Mouse (Mus musculus): ENCODE measurements at regions not wholly inside any gene's neighbourhood (a gene's known extent, or its start where the extent isn't known, plus 50 kb on each side); places are given as distances from the start of the nearest gene placed in this dataset.

DNA sequence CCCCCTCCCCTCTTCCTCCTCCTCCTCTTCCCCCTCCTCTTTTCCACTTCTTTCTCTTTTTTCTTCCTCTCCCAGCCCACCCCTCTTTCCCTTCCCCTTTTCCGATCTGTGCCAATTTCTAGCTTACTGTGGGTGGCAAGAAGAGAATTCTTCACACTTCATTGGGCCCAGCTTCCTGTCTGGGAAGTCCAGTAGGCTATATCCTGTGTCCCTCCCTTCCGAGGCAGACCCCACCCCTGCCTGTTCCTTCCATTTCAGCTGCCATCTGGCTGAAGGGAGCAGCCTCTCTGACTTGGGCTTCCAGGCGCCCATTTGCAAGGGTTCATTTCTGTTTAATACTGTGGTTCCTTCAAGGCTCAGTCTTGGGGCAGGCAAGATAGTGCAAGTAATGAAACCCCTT, 86.2 kb upstream of the Mrps10 start:
- ATAC-seq (replicated peaks; ENCODE audit: insufficient number of reproducible peaks, low FRiP score, low TSS enrichment), result no peak
- no peak overlapping the region for H3K27ac ChIP-seq (ENCODE audit: low read depth, low read length)
- WGBS (ENCODE audit: insufficient replicate concordance), result 59% methylated on average over 3 of the region's 3 CpGs

GRCm38 (mm10) chr17:47277890-47278289, 90.8 kb upstream of the Mrps10 start:
- no peak overlapping the region for H3K9ac ChIP-seq (ENCODE audit: low read depth, low read length)
- no peak for ATAC-seq (replicated peaks; ENCODE audit: insufficient number of reproducible peaks, low FRiP score, low TSS enrichment)
- no peak overlapping the region for H3K27ac ChIP-seq (ENCODE audit: low read depth, low read length)
- WGBS (ENCODE audit: insufficient replicate concordance), result 75% methylated on average over 5 of the region's 5 CpGs
- H3K4me3 ChIP-seq (ENCODE audit: low read depth, low read length), result no peak overlapping the region
- no peaks in the 10 kb centered on the region; the same call in 1 of the 2 replicates for H3K4me1 ChIP-seq (ENCODE audit: control insufficient read depth, insufficient read depth, low read length)
- H3K36me3 ChIP-seq (ENCODE audit: control insufficient read depth, insufficient read depth, low read length), result 0 out of 2 replicates have a peak, but pooled peaks cover 2% of the 10 kb centered on the region
- H3K9me3 ChIP-seq (replicated peaks; ENCODE audit: control insufficient read depth, low read length), result 0 out of 2 replicates have a peak, but pooled peaks cover 2% of the 10 kb centered on the region
- H3K27me3 ChIP-seq (ENCODE audit: control insufficient read depth, insufficient read depth, low read length), result no peaks in the 10 kb centered on the region
- H3K4me2 ChIP-seq, result no peak overlapping the region

More for the DNA sequence above, 86.2 kb upstream of the Mrps10 start:
- Histone ChIP-seq H3K27me3 (ENCODE audit: control insufficient read depth, insufficient read depth, low read length) (no peaks in the 10 kb centered on the region), H3K9me3 (replicated peaks; ENCODE audit: control insufficient read depth, low read length) (0 out of 2 replicates have a peak, but pooled peaks cover 2% of the 10 kb centered on the region), H3K9ac (ENCODE audit: low read depth, low read length) (no peak overlapping the region), H3K4me3 (ENCODE audit: low read depth, low read length) (no peak overlapping the region), H3K4me2 (no peak overlapping the region), H3K36me3 (ENCODE audit: control insufficient read depth, insufficient read depth, low read length) (peaks cover 8% of the 10 kb centered on the region; the same call in 1 of the 2 replicates), H3K4me1 (ENCODE audit: control insufficient read depth, insufficient read depth, low read length) (peaks cover 4% of the 10 kb centered on the region; the same call in 1 of the 2 replicates)

DNA sequence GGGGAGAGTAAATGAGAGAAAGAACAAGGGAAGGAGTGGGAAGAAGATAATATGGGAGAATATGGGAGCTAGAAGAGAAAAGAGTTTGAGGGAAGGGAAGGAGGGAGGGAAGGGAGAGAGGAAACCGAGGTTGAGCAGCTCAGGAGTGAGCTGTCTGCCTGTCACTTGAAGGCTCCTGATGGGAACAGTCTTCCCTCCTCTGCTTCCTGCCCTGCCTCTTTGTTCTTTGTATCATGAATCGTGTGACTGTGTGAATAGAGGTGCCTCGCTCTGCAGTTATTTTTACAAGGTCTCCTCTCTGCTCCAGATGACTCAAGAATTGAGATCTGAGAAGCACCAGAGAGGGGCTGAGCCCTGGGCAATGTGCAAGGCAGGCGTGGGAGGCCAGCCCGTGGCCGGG, 92.0 kb upstream of the Mrps10 start:
- Histone ChIP-seq H3K4me2 (no peak overlapping the region), H3K27me3 (ENCODE audit: control insufficient read depth, insufficient read depth, low read length) (no peaks in the 10 kb centered on the region), H3K27ac (ENCODE audit: low read depth, low read length) (peak overlapping the region; percentile 5; the same call in 1 of the 2 replicates), H3K4me3 (ENCODE audit: low read depth, low read length) (no peak overlapping the region), H3K4me1 (ENCODE audit: control insufficient read depth, insufficient read depth, low read length) (no peaks in the 10 kb centered on the region), H3K36me3 (ENCODE audit: control insufficient read depth, insufficient read depth, low read length) (0 out of 2 replicates have a peak, but pooled peaks cover 2% of the 10 kb centered on the region), H3K9ac (ENCODE audit: low read depth, low read length) (no peak overlapping the region), H3K9me3 (replicated peaks; ENCODE audit: control insufficient read depth, low read length) (0 out of 2 replicates have a peak, but pooled peaks cover 2% of the 10 kb centered on the region)
- ATAC-seq (replicated peaks; ENCODE audit: insufficient number of reproducible peaks, low FRiP score, low TSS enrichment), result no peak
- WGBS (ENCODE audit: insufficient replicate concordance), result 52% methylated on average over 6 of the region's 6 CpGs

DNA sequence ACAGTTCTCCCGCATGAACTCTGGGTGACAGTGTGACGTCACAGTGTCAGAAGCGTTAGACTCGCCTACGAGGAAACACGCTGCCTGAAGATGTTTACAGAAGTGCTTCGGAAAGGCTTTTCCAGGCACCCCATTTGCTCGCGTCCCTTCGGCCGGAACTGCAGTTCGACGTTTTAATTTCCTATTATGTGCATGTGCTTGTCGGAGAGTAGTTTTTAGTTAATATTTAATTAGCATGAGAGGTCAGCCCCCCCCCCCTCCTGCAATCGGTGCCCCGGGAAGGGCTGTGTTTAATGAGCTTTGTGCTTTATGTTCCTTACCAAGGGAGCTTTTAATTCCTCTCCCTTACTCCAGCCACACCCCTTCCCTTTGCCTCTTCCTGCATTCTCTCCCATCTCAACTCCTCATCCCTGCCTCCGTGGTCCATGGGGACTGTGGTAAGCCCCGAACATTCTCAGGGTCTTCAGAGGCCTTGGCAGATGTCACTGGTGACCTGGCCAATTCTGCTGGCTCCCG, 92.8 kb upstream of the Mrps10 start:
- Histone ChIP-seq H3K4me3 (ENCODE audit: low read depth, low read length) (no peak overlapping the region), H3K9me3 (replicated peaks; ENCODE audit: control insufficient read depth, low read length) (0 out of 2 replicates have a peak, but pooled peaks cover 2% of the 10 kb centered on the region), H3K4me1 (ENCODE audit: control insufficient read depth, insufficient read depth, low read length) (no peaks in the 10 kb centered on the region), H3K36me3 (ENCODE audit: control insufficient read depth, insufficient read depth, low read length) (0 out of 2 replicates have a peak, but pooled peaks cover 2% of the 10 kb centered on the region), H3K4me2 (no peak overlapping the region), H3K27ac (ENCODE audit: low read depth, low read length) (no peak overlapping the region), H3K9ac (ENCODE audit: low read depth, low read length) (no peak overlapping the region), H3K27me3 (ENCODE audit: control insufficient read depth, insufficient read depth, low read length) (no peaks in the 10 kb centered on the region)
- ATAC-seq (replicated peaks; ENCODE audit: insufficient number of reproducible peaks, low FRiP score, low TSS enrichment), result no peak
- 86% methylated on average over 19 of the region's 19 CpGs for WGBS (ENCODE audit: insufficient replicate concordance)

DNA sequence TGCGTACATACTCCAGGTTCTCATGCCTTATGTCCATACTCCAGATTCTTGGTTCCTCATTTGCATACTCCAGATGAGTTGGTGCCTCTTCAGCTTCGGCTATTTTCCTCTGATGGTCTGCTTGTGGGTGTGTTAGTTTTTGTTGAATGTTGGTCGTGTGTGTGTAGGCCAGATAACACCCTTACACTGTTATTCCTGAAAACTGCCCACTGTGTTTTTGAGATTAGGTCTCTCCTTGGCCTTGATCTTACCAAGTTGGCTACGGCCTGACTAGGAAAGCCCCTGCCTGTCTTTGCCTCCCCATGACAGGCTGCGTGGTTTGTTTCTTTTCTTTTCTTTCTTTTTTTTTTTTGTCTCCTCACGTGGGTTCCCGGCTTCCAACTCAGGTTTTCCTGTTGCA, 95.4 kb upstream of the Mrps10 start:
- 0 out of 2 replicates have a peak, but pooled peaks cover 2% of the 10 kb centered on the region for H3K9me3 ChIP-seq (replicated peaks; ENCODE audit: control insufficient read depth, low read length)
- peak overlapping the region; percentile 63 for H3K27ac ChIP-seq (ENCODE audit: low read depth, low read length)
- H3K4me3 ChIP-seq (ENCODE audit: low read depth, low read length), result no peak overlapping the region
- H3K9ac ChIP-seq (ENCODE audit: low read depth, low read length), result no peak overlapping the region
- no peaks in the 10 kb centered on the region for H3K4me1 ChIP-seq (ENCODE audit: control insufficient read depth, insufficient read depth, low read length)
- ATAC-seq (replicated peaks; ENCODE audit: insufficient number of reproducible peaks, low FRiP score, low TSS enrichment), result peak; percentile 50; the same call in 1 of the 2 replicates
- 73% methylated on average over 7 of the region's 7 CpGs for WGBS (ENCODE audit: insufficient replicate concordance)
- no peaks in the 10 kb centered on the region for H3K27me3 ChIP-seq (ENCODE audit: control insufficient read depth, insufficient read depth, low read length)
- no peak overlapping the region for H3K4me2 ChIP-seq
- H3K36me3 ChIP-seq (ENCODE audit: control insufficient read depth, insufficient read depth, low read length), result 0 out of 2 replicates have a peak, but pooled peaks cover 2% of the 10 kb centered on the region

- Histone ChIP-seq H3K27me3 (ENCODE audit: control insufficient read depth, insufficient read depth, low read length) (no peaks in the 10 kb centered on the region), H3K4me2 (no peak overlapping the region), H3K27ac (ENCODE audit: low read depth, low read length) (no peak overlapping the region), H3K9ac (ENCODE audit: low read depth, low read length) (no peak overlapping the region), H3K4me1 (ENCODE audit: control insufficient read depth, insufficient read depth, low read length) (no peaks in the 10 kb centered on the region), H3K9me3 (replicated peaks; ENCODE audit: control insufficient read depth, low read length) (no peaks in the 10 kb centered on the region), H3K4me3 (ENCODE audit: low read depth, low read length) (no peak overlapping the region), H3K36me3 (ENCODE audit: control insufficient read depth, insufficient read depth, low read length) (no peaks in the 10 kb centered on the region)
- WGBS (ENCODE audit: insufficient replicate concordance), result 87% methylated on average over 7 of the region's 7 CpGs
- no peak for ATAC-seq (replicated peaks; ENCODE audit: insufficient number of reproducible peaks, low FRiP score, low TSS enrichment)
Observed at GRCm38 (mm10) chr17:47271979-47272677, 96.6 kb upstream of the Mrps10 start.

DNA sequence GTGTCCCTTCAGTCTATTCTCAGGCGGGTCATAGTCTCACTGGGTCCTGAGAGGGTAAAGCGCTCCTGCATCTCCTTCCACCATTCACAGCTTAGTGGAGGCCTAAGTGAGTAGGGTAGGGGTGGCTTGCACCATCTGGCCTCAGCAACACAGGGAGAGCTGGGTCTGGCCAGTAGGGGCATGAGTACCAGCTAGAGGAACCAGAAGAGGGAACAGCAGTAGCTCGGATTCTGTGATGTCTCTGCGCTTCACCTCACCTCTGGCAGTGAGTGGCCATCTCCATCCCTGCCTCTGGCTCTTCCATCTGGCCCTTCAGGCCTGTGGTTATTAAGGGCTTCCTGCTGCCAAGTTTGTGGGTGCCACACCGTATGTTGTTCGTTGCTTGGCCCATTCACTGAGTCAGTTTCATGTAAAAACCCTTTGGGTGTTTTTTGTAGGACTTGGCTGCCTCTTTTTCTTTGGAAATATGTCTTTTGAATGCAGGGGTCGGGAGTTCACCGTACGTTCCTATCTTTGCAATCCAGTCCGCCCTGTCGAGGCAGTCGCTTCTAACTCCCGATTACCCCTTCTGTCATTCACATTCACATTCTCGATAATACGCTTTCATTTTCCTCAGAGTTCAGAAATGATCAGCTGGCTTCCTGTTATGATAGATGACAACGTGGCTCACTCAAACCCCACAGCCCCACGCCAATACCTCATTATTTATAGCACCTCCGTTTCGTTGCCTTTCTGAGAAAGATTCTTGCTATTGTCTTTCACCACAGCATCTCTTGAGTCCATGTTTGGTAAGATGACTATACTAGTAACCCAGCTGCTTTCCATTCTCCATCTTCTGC, 99.4 kb upstream of the Mrps10 start:
- no peaks in the 10 kb centered on the region for H3K36me3 ChIP-seq (ENCODE audit: control insufficient read depth, insufficient read depth, low read length)
- no peaks in the 10 kb centered on the region for H3K4me1 ChIP-seq (ENCODE audit: control insufficient read depth, insufficient read depth, low read length)
- no peak overlapping the region for H3K27ac ChIP-seq (ENCODE audit: low read depth, low read length)
- no peak overlapping the region for H3K9ac ChIP-seq (ENCODE audit: low read depth, low read length)
- H3K4me3 ChIP-seq (ENCODE audit: low read depth, low read length), result no peak overlapping the region
- H3K27me3 ChIP-seq (ENCODE audit: control insufficient read depth, insufficient read depth, low read length), result no peaks in the 10 kb centered on the region
- no peak for ATAC-seq (replicated peaks; ENCODE audit: insufficient number of reproducible peaks, low FRiP score, low TSS enrichment)
- WGBS (ENCODE audit: insufficient replicate concordance), result 82% methylated on average over 19 of the region's 19 CpGs
- no peaks in the 10 kb centered on the region for H3K9me3 ChIP-seq (replicated peaks; ENCODE audit: control insufficient read depth, low read length)
- no peak overlapping the region for H3K4me2 ChIP-seq

DNA sequence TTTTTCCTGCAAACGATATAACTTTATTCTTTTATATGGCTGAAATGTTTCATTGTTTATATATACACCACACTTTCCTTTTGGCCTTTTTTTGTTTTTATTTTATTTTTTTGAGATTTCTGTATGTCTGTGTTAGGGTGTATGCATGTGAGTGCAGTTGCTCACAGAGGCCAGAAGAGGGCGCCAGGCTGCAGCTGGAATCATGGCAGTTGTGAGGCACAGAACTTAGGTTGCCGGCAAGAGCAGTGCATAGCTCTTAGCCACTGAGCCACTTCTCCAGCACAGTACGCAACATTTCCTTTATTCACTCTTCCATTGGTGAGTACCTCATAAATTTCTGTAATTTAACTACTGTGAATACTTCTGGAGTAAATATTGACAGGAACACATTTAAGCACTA, 100.8 kb upstream of the Mrps10 start:
- no peaks in the 10 kb centered on the region for H3K27me3 ChIP-seq (ENCODE audit: control insufficient read depth, insufficient read depth, low read length)
- 85% methylated on average over 4 of the region's 4 CpGs for WGBS (ENCODE audit: insufficient replicate concordance)
- H3K4me2 ChIP-seq, result no peak overlapping the region
- no peak overlapping the region for H3K4me3 ChIP-seq (ENCODE audit: low read depth, low read length)
- H3K36me3 ChIP-seq (ENCODE audit: control insufficient read depth, insufficient read depth, low read length), result no peaks in the 10 kb centered on the region; the same call in 1 of the 2 replicates
- no peaks in the 10 kb centered on the region for H3K9me3 ChIP-seq (replicated peaks; ENCODE audit: control insufficient read depth, low read length)
- H3K9ac ChIP-seq (ENCODE audit: low read depth, low read length), result no peak overlapping the region
- no peak for ATAC-seq (replicated peaks; ENCODE audit: insufficient number of reproducible peaks, low FRiP score, low TSS enrichment)
- H3K4me1 ChIP-seq (ENCODE audit: control insufficient read depth, insufficient read depth, low read length), result no peaks in the 10 kb centered on the region
- H3K27ac ChIP-seq (ENCODE audit: low read depth, low read length), result no peak overlapping the region

Measured in heart, embryonic 11.5 days (tissue).